Mouse (Mus musculus) lung, embryonic 16.5 days (tissue): ENCODE data around the gene Olfm3. TPM values are rescaled to one million over a fixed set of nuclear protein-coding genes. Genes with fewer than 3 reads are reported as not detected.

Experiments used
- ATAC-seq: fragments of 200-750 bp; cut with Nextera tagmentation; 2 replicates; pipeline ENCODE4 v1.8.0; 2017; ENCODE audit warnings: low read depth, mild to moderate bottlenecking, moderate library complexity
- H3K27ac ChIP-seq: fragments of 300-500 bp; sonication (generic); 2 replicates; pipeline ENCODE4 v1.5.1; 2014; ENCODE audit warnings: mild to moderate bottlenecking, control low read depth, low read length
- H3K27me3 ChIP-seq: fragments of 300-500 bp; sonication (generic); 2 replicates; pipeline ENCODE4 v1.6.1; 2014; ENCODE audit warnings: low read depth, low read length, mixed read lengths; ENCODE audit not compliant: control insufficient read depth, insufficient read depth
- H3K36me3 ChIP-seq: fragments of 300-500 bp; sonication (generic); 2 replicates; pipeline ENCODE4 v1.6.1; 2014; ENCODE audit warnings: low read length; ENCODE audit not compliant: control insufficient read depth, insufficient read depth
- H3K4me1 ChIP-seq: fragments of 300-500 bp; sonication (generic); replicated peaks from 2 replicates; pipeline ENCODE4 v1.6.1; 2014; ENCODE audit warnings: low read length, mixed read lengths; ENCODE audit not compliant: control insufficient read depth, insufficient read depth
- H3K4me2 ChIP-seq: fragments of 300-500 bp; sonication (generic); 2 replicates; pipeline ENCODE4 v1.6.1; 2014; ENCODE audit warnings: low read depth, low read length, control low read depth
- H3K4me3 ChIP-seq: fragments of 300-500 bp; sonication (generic); 2 replicates; pipeline ENCODE4 v1.5.1; 2014; ENCODE audit warnings: mild to moderate bottlenecking, low read length, control low read depth
- H3K9ac ChIP-seq: fragments of 300-500 bp; sonication (generic); 2 replicates; pipeline ENCODE4 v1.6.1; 2014; ENCODE audit warnings: low read length, control low read depth
- H3K9me3 ChIP-seq: fragments of 300-500 bp; sonication (generic); 2 replicates; pipeline ENCODE4 v1.6.1; 2016; ENCODE audit warnings: low read length; ENCODE audit not compliant: control insufficient read depth
- WGBS: fragments of 180-500 bp; shearing (Covaris S2); extraction: QIAGEN DNeasy Blood & Tissue Kit; methylation state at CpG from one replicate; pipeline ENCODE4 v1.1.7; 2014; 5-methylcytosine and 5-hydroxymethylcytosine counted together
- polyA plus RNA-seq: library from polyadenylated mRNA; unstranded; fragments of >200 nt; fragmentation: Nextera tagmentation; extraction: Ambion mirVana; gene quantifications from 2 replicates; pipeline ENCODE4 v1.2.1, GENCODE M21; 2015

The Olfm3 gene
- 0.08 TPM in 1 of 2 replicates, not detected in the other for polyA plus RNA-seq

DNA sequence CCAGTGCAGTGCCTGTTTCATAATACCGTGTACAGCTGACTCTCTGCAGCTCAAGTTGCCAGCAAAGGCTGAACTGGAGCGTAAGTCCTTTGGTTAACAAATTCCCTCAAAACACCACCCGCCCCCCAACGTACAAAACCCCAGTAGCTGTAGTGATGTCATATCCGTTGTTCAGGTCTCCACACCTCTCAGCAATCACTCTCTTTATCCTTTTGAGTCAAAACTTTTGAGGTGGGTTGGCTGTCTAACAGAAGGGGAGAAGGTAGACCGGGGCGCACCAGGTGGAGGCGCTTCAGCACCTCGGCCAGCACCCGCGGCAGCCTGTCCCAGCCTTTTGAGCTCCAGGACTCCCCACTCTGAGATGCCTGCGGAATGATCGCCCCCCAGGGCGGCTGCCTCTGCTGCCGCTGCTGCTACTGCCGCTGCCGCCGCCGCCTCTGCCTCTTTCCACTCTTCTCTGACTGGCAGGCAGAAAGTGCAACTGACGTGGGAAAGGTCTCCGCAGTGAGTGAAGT is at the start of gene Olfm3:
TSS of gene Olfm3 (plus strand) at position 155 of the 515 bp plus-strand sequence.
- Histone ChIP-seq H3K27ac (no peak within 1 kb of the TSS), H3K4me1 (no peaks in the 10 kb centered on the region), H3K4me3 (no peak within 1 kb of the TSS), H3K36me3 (no peaks in the 10 kb centered on the region), H3K9me3 (no peaks in the 10 kb centered on the region), H3K9ac (no peak within 1 kb of the TSS), H3K4me2 (no peak within 1 kb of the TSS), H3K27me3 (no peaks in the 10 kb centered on the region)
- 6% methylated on average over 21 of the region's 21 CpGs for WGBS
- peak; percentile 65 for ATAC-seq

DNA sequence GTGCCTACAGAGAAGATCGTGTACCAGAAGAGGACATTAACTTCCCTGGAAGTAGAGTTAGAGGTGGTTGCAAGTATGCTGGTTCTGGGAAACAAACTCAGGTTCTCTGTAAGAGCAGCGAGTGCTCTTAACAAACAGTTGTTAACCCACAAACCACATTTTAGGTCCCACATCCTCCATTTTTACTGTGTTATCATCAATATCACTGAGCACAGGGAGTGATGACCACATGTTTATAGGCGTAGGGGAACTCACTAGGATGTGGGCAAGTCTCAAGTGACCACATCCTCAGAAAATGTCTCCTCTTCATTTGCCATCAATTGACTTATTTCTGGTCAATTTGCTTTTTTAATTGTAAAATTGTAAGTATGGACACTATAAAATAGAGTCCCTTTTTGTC is 14.1 kb upstream of the Olfm3 start:
- H3K36me3 ChIP-seq = no peaks in the 10 kb centered on the region
- WGBS = 71% methylated on average over 3 of the region's 3 CpGs
- H3K9me3 ChIP-seq = no peaks in the 10 kb centered on the region
- H3K4me2 ChIP-seq = no peak overlapping the region
- H3K27ac ChIP-seq = no peak overlapping the region
- no peak overlapping the region for H3K9ac ChIP-seq
- ATAC-seq = no peak
- H3K4me3 ChIP-seq = no peak overlapping the region
- H3K27me3 ChIP-seq = no peaks in the 10 kb centered on the region
- H3K4me1 ChIP-seq = no peaks in the 10 kb centered on the region

GRCm38 (mm10) chr3:114904633-114905423 is 950 bp downstream of the Olfm3 start:
- Histone ChIP-seq H3K4me3 (no peak overlapping the region), H3K4me2 (no peak overlapping the region), H3K9me3 (no peaks in the 10 kb centered on the region), H3K27ac (no peak overlapping the region), H3K4me1 (no peaks in the 10 kb centered on the region), H3K9ac (no peak overlapping the region), H3K36me3 (no peaks in the 10 kb centered on the region), H3K27me3 (no peaks in the 10 kb centered on the region)
- WGBS = 22% methylated on average over 16 of the region's 16 CpGs
- ATAC-seq = no peak

GRCm38 (mm10) chr3:114907537-114907936 is 3.7 kb downstream of the Olfm3 start:
- Histone ChIP-seq H3K27ac (no peak overlapping the region), H3K27me3 (no peaks in the 10 kb centered on the region), H3K4me1 (no peaks in the 10 kb centered on the region), H3K9ac (no peak overlapping the region), H3K4me3 (no peak overlapping the region), H3K9me3 (no peaks in the 10 kb centered on the region), H3K4me2 (no peak overlapping the region), H3K36me3 (no peaks in the 10 kb centered on the region)
- ATAC-seq = no peak

GRCm38 (mm10) chr3:114908846-114909245 is 5.0 kb downstream of the Olfm3 start:
- H3K36me3 ChIP-seq = no peaks in the 10 kb centered on the region
- 80% methylated on average over 3 of the region's 3 CpGs for WGBS
- H3K27ac ChIP-seq = no peak overlapping the region
- no peaks in the 10 kb centered on the region for H3K4me1 ChIP-seq
- no peak overlapping the region for H3K4me2 ChIP-seq
- H3K27me3 ChIP-seq = no peaks in the 10 kb centered on the region
- H3K4me3 ChIP-seq = no peak overlapping the region
- H3K9me3 ChIP-seq = no peaks in the 10 kb centered on the region
- ATAC-seq = no peak
- H3K9ac ChIP-seq = no peak overlapping the region

DNA sequence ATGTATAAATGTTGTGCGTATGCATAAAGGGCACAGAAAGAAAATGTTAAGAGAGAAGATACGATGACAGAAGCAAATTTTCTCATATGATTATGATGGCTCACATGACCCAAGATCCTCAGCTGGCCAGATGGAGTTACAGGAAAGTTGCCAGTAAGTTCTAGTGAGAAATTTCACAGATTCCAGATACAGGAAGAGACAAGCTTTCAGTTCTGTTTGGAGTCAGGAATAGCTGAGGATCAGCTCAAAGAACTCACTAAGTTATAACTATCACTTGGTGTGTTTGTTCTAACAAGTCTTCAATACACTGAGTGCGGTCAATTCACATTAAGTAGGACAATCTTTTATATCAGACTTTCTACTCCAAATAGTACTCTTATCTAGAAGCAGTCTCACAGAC is 16.2 kb downstream of the Olfm3 start:
- no peak for ATAC-seq
- Histone ChIP-seq H3K9ac (no peak overlapping the region), H3K4me2 (no peak overlapping the region), H3K27me3 (no peaks in the 10 kb centered on the region), H3K4me1 (no peaks in the 10 kb centered on the region), H3K4me3 (no peak overlapping the region), H3K9me3 (no peaks in the 10 kb centered on the region), H3K36me3 (no peaks in the 10 kb centered on the region), H3K27ac (no peak overlapping the region)
- WGBS = 87% methylated on average over 3 of the region's 3 CpGs

- H3K27ac ChIP-seq = no peak overlapping the region
- no peaks in the 10 kb centered on the region for H3K9me3 ChIP-seq
- 65% methylated on average over 4 of the region's 4 CpGs for WGBS
- H3K4me2 ChIP-seq = no peak overlapping the region
- no peaks in the 10 kb centered on the region for H3K4me1 ChIP-seq
- no peak overlapping the region for H3K9ac ChIP-seq
- no peak for ATAC-seq
- H3K27me3 ChIP-seq = no peaks in the 10 kb centered on the region
- H3K36me3 ChIP-seq = no peaks in the 10 kb centered on the region
- H3K4me3 ChIP-seq = no peak overlapping the region
Measured at GRCm38 (mm10) chr3:114929605-114930004, 25.7 kb downstream of the Olfm3 start.

- Histone ChIP-seq H3K9ac (no peak overlapping the region), H3K4me1 (no peaks in the 10 kb centered on the region), H3K27ac (no peak overlapping the region), H3K9me3 (no peaks in the 10 kb centered on the region), H3K4me2 (no peak overlapping the region), H3K4me3 (no peak overlapping the region), H3K27me3 (no peaks in the 10 kb centered on the region), H3K36me3 (no peaks in the 10 kb centered on the region)
- 49% methylated on average over 2 of the region's 2 CpGs for WGBS
- no peak for ATAC-seq
Measured at GRCm38 (mm10) chr3:114930336-114930735, 26.5 kb downstream of the Olfm3 start.

DNA sequence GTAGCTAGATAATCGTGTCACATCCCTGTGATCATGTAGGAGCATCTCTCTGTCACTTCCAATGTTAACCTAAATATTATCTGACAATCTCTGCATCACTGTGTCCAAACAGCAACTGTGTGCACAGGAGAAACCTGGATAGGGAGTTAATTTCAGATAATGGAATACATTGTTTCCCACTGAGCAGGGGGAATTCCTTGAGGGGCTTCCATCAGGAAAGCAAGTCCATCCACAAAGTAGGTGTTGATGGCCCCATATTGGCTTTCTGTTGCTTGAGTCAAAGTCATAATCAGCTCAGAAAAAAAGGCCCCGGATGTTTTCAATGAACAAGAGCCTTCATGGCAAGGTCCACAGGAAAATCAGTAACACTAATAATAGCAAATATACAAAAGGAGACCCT is 26.9 kb downstream of the Olfm3 start:
- Histone ChIP-seq H3K27me3 (no peaks in the 10 kb centered on the region), H3K4me2 (no peak overlapping the region), H3K4me3 (no peak overlapping the region), H3K9me3 (no peaks in the 10 kb centered on the region), H3K4me1 (no peaks in the 10 kb centered on the region), H3K27ac (no peak overlapping the region), H3K36me3 (no peaks in the 10 kb centered on the region), H3K9ac (no peak overlapping the region)
- WGBS = 53% methylated on average over 2 of the region's 2 CpGs
- no peak for ATAC-seq
